Mouse (Mus musculus) liver (tissue): ENCODE measurements around the gene Sparc.

Source experiments
- DNase-seq: peaks from one replicate; pipeline ENCODE4 v3.0.0-alpha.2; 2020; ENCODE audit warnings: mixed read lengths

Sparc gene

GRCm38 (mm10) chr11:55404659-55405457, 18.1 kb downstream of the Sparc start:
- no peak for DNase-seq

GRCm38 (mm10) chr11:55400863-55401262, 22.1 kb downstream of the Sparc start:
- no peak for DNase-seq

- DNase-seq: no peak
Observed at GRCm38 (mm10) chr11:55398371-55398770, 24.6 kb downstream of the Sparc start.

- DNase-seq: no peak
Observed at GRCm38 (mm10) chr11:55397441-55397840, 25.5 kb downstream of the Sparc start.

- no peak for DNase-seq
Observed at GRCm38 (mm10) chr11:55397036-55397435, 25.9 kb downstream of the Sparc start.

- no peak for DNase-seq
Observed at GRCm38 (mm10) chr11:55395073-55395642, 27.8 kb downstream of the Sparc start.

GRCm38 (mm10) chr11:55394592-55394991, 28.4 kb downstream of the Sparc start:
- no peak for DNase-seq

- no peak for DNase-seq
Observed at GRCm38 (mm10) chr11:55392474-55392873, 30.5 kb downstream of the Sparc start.

GRCm38 (mm10) chr11:55389778-55390177, 33.2 kb downstream of the Sparc start:
- DNase-seq: peak; percentile 68

GRCm38 (mm10) chr11:55387576-55387975, 35.4 kb downstream of the Sparc start:
- no peak for DNase-seq

- peak; percentile 78 for DNase-seq
Observed at GRCm38 (mm10) chr11:55386424-55387063, 36.4 kb downstream of the Sparc start.

GRCm38 (mm10) chr11:55383463-55384045, 39.4 kb downstream of the Sparc start:
- DNase-seq: no peak

GRCm38 (mm10) chr11:55380908-55381307, 42.1 kb downstream of the Sparc start:
- no peak for DNase-seq

GRCm38 (mm10) chr11:55378371-55378770, 44.6 kb downstream of the Sparc start:
- DNase-seq: peak; percentile 25

GRCm38 (mm10) chr11:55373838-55374237, 49.1 kb downstream of the Sparc start:
- DNase-seq: peak; percentile 22

GRCm38 (mm10) chr11:55373373-55373772, 49.6 kb downstream of the Sparc start:
- no peak for DNase-seq

- DNase-seq: no peak
Observed at GRCm38 (mm10) chr11:55372001-55372400, 51.0 kb downstream of the Sparc start.

- DNase-seq: no peak
Observed at GRCm38 (mm10) chr11:55369093-55369471, 53.9 kb downstream of the Sparc start.

- DNase-seq: no peak
Observed at GRCm38 (mm10) chr11:55368388-55369092, 54.4 kb downstream of the Sparc start.

GRCm38 (mm10) chr11:55367783-55368182, 55.2 kb downstream of the Sparc start:
- DNase-seq: no peak

- DNase-seq: no peak
Observed at GRCm38 (mm10) chr11:55365840-55366239, 57.1 kb downstream of the Sparc start.

- DNase-seq: no peak
Observed at GRCm38 (mm10) chr11:55365242-55365641, 57.7 kb downstream of the Sparc start.

- no peak for DNase-seq
Observed at GRCm38 (mm10) chr11:55364662-55365061, 58.3 kb downstream of the Sparc start.
